Mouse (Mus musculus) embryonic facial prominence, embryonic 11.5 days (tissue): ENCODE data around the gene Armc10. TPM values are rescaled to one million over a fixed set of nuclear protein-coding genes. Genes with fewer than 3 reads are reported as not detected.
A peak's percentile ranks its signal among the peaks of the same experiment; 100 is the strongest.

ENCODE experiments used
- ATAC-seq: fragments of 200-750 bp; cut with Nextera tagmentation; replicated peaks from 2 replicates; pipeline ENCODE4 v1.8.0; 2017; ENCODE audit warnings: low read depth; ENCODE audit not compliant: insufficient number of reproducible peaks, low FRiP score, low TSS enrichment
- DNase-seq: peaks from one replicate; pipeline ENCODE4 v3.0.0-alpha.2; 2015; ENCODE audit warnings: low spot score
- H3K27ac ChIP-seq: fragments of 300-500 bp; sonication (generic); replicated peaks from 2 replicates; pipeline ENCODE4 v1.5.1; 2014; ENCODE audit warnings: mild to moderate bottlenecking, low read depth, low read length, control low read depth
- H3K27me3 ChIP-seq: fragments of 300-500 bp; sonication (generic); 2 replicates; pipeline ENCODE4 v1.6.1; 2014; ENCODE audit warnings: mild to moderate bottlenecking, low read length, moderate library complexity, mixed read lengths; ENCODE audit not compliant: control insufficient read depth, insufficient read depth
- H3K36me3 ChIP-seq: fragments of 300-500 bp; sonication (generic); replicated peaks from 2 replicates; pipeline ENCODE4 v1.6.1; 2014; ENCODE audit warnings: low read depth, mild to moderate bottlenecking, low read length, moderate library complexity, mixed read lengths; ENCODE audit not compliant: control insufficient read depth, insufficient read depth
- H3K4me1 ChIP-seq: fragments of 300-500 bp; sonication (generic); 2 replicates; pipeline ENCODE4 v1.6.1; 2014; ENCODE audit warnings: low read length, mixed read lengths; ENCODE audit not compliant: control insufficient read depth, insufficient read depth
- H3K4me2 ChIP-seq: fragments of 300-500 bp; sonication (generic); 2 replicates; pipeline ENCODE4 v1.6.1; 2014; ENCODE audit warnings: low read depth, mild to moderate bottlenecking, control low read depth, low read length, moderate library complexity
- H3K4me3 ChIP-seq: fragments of 300-500 bp; sonication (generic); 2 replicates; pipeline ENCODE4 v1.5.1; 2014; ENCODE audit warnings: low read depth, low read length, control low read depth
- H3K9ac ChIP-seq: fragments of 300-500 bp; sonication (generic); replicated peaks from 2 replicates; pipeline ENCODE4 v1.6.1; 2014; ENCODE audit warnings: mild to moderate bottlenecking, control low read depth, low read length
- H3K9me3 ChIP-seq: fragments of 300-500 bp; sonication (generic); replicated peaks from 2 replicates; pipeline ENCODE4 v1.6.1; 2016; ENCODE audit warnings: mild to moderate bottlenecking, low read length, inconsistent platforms, mixed read lengths; ENCODE audit not compliant: control insufficient read depth
- WGBS: fragments of 180-500 bp; shearing (Covaris S2); extraction: QIAGEN DNeasy Blood & Tissue Kit; methylation state at CpG from one replicate; pipeline ENCODE4 v1.1.7; 2014; 5-methylcytosine and 5-hydroxymethylcytosine counted together
- polyA plus RNA-seq: library from polyadenylated mRNA; unstranded; fragments of >200 nt; fragmentation: Nextera tagmentation; extraction: Ambion mirVana; gene quantifications from 2 replicates; pipeline ENCODE4 v1.2.1, GENCODE M21; 2014

Armc10 gene
- polyA plus RNA-seq, 1 experiment from 2014 or later: 92.8 TPM

DNA sequence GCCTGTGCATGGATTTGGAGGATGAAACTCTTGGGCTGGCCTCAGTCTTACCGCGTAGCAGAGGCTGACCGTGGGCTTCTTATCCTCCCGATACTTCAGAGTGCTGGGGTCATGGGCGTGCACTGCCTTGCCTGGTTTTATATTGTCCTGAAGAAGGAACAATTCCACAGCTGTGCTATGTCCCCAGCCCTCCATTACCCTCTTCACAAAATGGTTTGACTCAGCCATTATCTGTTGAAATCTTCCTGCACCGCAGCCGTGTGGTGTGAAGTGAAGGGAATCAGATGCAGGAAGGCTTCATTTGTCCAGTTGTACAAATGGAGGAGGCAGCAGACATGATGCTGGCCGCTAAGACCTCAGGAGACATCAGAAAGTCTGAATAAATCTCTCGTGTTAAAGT is 11.3 kb downstream of the Armc10 start:
- Histone ChIP-seq H3K9me3 (no peaks in the 10 kb centered on the region), H3K9ac (no peak overlapping the region), H3K4me2 (no peak overlapping the region), H3K27ac (no peak overlapping the region), H3K4me3 (no peak overlapping the region), H3K36me3 (no peaks in the 10 kb centered on the region; the same call in 1 of the 2 replicates), H3K27me3 (no peaks in the 10 kb centered on the region), H3K4me1 (no peaks in the 10 kb centered on the region)
- ATAC-seq (no peak), DNase-seq (no peak)
- 93% methylated on average over 9 of the region's 9 CpGs for WGBS

DNA sequence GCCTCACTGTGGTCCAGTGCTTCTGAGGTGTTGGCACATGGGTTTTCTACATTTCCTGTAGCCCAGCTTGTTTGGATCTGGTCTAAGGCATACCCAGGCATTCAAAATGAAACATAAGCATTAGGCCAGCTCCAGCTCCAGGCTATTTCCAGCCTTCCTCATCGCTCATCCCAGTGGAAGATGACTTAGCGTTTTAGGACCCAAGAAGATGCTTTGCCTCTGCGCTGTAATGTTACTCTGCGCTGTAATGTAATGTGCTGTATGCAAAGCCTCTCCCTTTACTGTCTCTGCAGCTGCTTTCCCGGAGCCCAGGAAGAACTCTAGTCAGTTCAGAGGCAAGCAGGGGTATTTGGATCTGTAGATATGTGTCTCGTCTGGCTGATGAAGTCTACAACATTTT is 12.4 kb downstream of the Armc10 start:
- Histone ChIP-seq H3K4me2 (no peak overlapping the region), H3K36me3 (no peaks in the 10 kb centered on the region; the same call in 1 of the 2 replicates), H3K27ac (no peak overlapping the region), H3K27me3 (no peaks in the 10 kb centered on the region), H3K4me3 (no peak overlapping the region), H3K9me3 (no peaks in the 10 kb centered on the region), H3K9ac (no peak overlapping the region), H3K4me1 (no peaks in the 10 kb centered on the region)
- ATAC-seq (no peak), DNase-seq (no peak)
- 93% methylated on average over 6 of the region's 6 CpGs for WGBS

DNA sequence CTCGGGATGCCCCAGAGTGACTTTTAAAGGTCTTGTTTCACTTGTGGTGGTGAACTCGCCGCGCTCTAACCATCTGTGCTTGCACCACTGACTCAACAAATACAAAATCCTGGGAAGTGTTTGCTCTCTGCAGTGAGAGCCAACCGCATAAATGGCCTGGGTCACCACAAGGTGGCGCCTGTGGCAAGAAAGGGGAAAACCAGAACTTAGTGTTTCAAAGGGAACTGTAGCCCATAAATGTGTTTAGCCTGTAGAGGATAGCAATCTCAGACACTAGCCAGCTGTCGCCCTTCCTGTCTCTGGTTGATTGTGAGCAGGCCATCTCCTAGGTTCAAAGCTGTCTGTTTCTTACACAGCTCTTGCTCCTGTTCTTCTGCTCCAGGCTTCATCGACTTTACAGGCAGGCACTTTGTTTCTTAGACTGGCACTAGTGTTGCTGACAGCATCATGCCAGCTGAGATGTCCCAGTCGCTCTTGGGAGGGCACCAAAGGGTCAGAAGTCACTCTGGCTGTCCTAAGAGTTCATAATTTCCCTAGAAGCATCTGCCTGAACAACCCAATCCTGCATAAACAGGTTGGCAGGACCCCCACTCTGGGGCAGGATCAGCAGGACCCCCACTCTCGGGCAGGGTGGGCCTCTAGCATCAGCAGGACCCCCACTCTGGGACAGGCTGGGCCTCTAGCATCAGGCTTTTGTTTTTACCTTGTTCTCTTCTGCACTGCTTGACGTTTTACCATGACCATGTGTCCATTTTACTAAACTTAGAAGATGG is 13.2 kb downstream of the Armc10 start:
- no peak overlapping the region for H3K27ac ChIP-seq
- H3K36me3 ChIP-seq: no peaks in the 10 kb centered on the region; the same call in 1 of the 2 replicates
- H3K4me3 ChIP-seq: no peak overlapping the region
- no peaks in the 10 kb centered on the region for H3K4me1 ChIP-seq
- no peak overlapping the region for H3K4me2 ChIP-seq
- 58% methylated on average over 11 of the region's 11 CpGs for WGBS
- peak; percentile 74 for DNase-seq
- H3K9ac ChIP-seq: no peak overlapping the region
- peak; percentile 48; the same call in 1 of the 2 replicates for ATAC-seq
- no peaks in the 10 kb centered on the region for H3K27me3 ChIP-seq
- H3K9me3 ChIP-seq: no peaks in the 10 kb centered on the region

DNA sequence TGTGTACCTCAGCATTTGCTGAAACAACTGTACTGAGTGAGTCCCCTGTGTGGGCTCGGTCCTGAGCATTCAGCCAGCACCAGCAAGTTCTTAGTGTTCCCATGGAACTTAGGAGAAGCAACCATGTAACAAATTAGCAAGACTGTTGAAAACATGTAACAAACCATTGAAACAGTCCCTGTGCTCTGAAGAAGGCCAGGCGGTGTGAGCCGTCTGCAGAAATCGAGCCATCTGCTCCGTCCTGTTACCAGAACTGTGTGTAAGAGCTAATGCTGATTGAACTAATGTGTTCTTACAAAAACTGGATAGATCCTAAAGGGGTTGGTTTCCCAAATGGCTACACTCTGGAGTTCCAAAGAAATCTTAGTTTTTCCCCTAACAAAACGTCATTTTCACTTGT is 15.2 kb downstream of the Armc10 start:
- ATAC-seq (no peak), DNase-seq (no peak)
- Histone ChIP-seq H3K9me3 (no peaks in the 10 kb centered on the region), H3K9ac (no peak overlapping the region), H3K27me3 (no peaks in the 10 kb centered on the region), H3K4me2 (no peak overlapping the region), H3K36me3 (no peaks in the 10 kb centered on the region; the same call in 1 of the 2 replicates), H3K4me1 (no peaks in the 10 kb centered on the region), H3K27ac (no peak overlapping the region), H3K4me3 (no peak overlapping the region)
- 91% methylated on average over 6 of the region's 6 CpGs for WGBS

DNA sequence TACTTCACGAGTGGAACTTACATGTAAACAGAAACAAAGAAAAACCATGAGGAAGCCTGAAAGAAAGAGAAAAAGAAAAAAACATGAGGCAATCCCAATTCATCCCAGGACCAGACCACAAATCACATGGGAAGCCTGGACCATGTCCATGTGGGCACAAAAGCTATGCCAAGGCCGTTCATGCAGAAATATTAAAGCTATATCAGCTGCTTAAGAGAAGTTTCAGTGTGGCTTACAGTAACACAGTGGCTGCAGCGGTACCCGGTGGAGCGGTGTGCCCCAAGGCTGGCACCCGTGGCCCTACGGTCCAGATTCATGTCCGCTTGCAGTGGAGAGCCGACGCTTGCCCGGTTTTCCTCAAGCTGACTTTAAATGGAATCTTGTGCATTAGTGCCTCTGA is 17.5 kb downstream of the Armc10 start:
- Histone ChIP-seq H3K4me3 (no peak overlapping the region), H3K4me1 (no peaks in the 10 kb centered on the region), H3K9ac (no peak overlapping the region), H3K9me3 (no peaks in the 10 kb centered on the region), H3K27ac (no peak overlapping the region), H3K4me2 (no peak overlapping the region), H3K36me3 (no peaks in the 10 kb centered on the region; the same call in 1 of the 2 replicates), H3K27me3 (no peaks in the 10 kb centered on the region)
- WGBS: 95% methylated on average over 11 of the region's 11 CpGs
- DNase-seq (no peak), ATAC-seq (no peak)

DNA sequence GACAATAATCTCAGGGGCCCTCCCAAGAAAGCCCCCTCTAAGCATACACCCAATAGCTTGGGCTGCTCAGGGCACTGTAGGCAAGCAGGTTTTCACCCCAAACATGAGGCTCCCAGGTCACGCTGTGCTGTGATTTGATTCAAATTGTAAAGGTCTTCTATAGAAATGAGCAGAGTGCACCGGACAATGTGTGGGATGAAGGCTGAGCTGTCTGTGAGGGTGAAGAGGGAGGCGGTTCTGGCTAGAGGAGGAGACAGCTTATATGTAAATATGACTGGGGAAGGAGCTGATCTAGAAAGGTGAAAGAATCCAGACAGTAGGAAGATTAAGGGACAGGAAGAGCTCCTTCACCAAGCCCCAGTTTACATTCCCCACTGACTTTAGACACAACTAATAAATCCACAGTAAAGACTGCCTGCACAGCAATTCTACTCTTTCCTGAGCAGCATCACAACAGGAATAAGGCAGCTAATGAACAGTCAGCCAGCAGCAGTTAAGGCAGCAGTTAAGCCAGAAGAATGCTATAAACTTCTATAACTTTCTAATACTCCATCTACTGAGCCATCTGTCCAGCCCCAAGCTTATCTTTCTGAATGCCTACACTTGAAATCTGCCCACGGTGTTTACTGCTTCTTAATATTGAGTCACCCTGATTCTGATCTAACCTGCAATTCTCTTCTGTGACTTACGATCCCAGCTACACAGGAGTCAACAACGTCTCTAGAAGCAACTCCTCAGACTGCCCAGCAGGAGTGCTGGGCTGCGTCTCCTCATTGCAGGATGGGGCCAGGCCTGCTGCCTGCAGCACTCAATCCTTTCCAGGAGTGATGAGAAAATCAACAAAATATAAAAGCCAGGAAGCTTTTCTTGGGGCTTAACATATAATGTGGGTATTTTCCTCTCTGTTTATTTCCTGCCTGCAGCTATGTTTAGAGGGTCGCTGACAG is 21.9 kb downstream of the Armc10 start:
- Histone ChIP-seq H3K9ac (no peak overlapping the region), H3K9me3 (no peaks in the 10 kb centered on the region), H3K27ac (no peak overlapping the region), H3K27me3 (no peaks in the 10 kb centered on the region), H3K4me3 (no peak overlapping the region), H3K36me3 (no peaks in the 10 kb centered on the region), H3K4me2 (no peak overlapping the region), H3K4me1 (no peaks in the 10 kb centered on the region)
- WGBS: 65% methylated on average over 8 of the region's 8 CpGs
- ATAC-seq (no peak), DNase-seq (no peak)

DNA sequence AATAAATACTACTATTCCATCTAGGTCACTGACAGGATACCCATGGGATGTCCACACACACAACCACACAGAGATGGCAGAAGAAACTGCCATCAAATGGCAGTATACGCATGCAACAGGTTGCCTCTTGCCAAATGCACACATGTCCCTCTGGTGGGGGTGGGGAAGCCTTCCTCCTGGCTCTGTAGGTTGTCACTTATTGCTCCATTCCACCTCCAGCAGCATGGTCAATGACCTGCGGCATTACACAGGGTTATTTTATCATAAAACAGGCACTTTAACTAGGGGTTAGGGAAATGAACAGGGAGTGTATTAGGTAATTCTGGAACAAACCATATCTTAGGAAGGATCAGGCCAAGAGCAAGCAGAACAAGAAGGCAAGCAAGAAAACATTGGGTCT is 23.7 kb downstream of the Armc10 start:
- Histone ChIP-seq H3K4me1 (no peaks in the 10 kb centered on the region), H3K27ac (no peak overlapping the region), H3K4me2 (no peak overlapping the region), H3K9ac (no peak overlapping the region), H3K4me3 (no peak overlapping the region), H3K36me3 (no peaks in the 10 kb centered on the region), H3K27me3 (no peaks in the 10 kb centered on the region), H3K9me3 (no peaks in the 10 kb centered on the region)
- DNase-seq (no peak), ATAC-seq (no peak)
- 81% methylated on average over 2 of the region's 2 CpGs for WGBS
